Mouse (Mus musculus) ES-E14 (cell line): ENCODE results near the gene Prss42. TPM values are rescaled to one million over a fixed set of nuclear protein-coding genes. Genes with fewer than 3 reads are reported as not detected.
"Not testable (repeated sequence)": the region's sequence is repeated elsewhere in the genome, so short reads cannot be mapped to it uniquely, and the experiment has no call there.

Experiments used
- DNase-seq: peaks from one replicate; pipeline ENCODE4 v3.0.0-alpha.2; 2013; ENCODE audit warnings: low read depth, low spot score
- H3K27ac ChIP-seq: 2 replicates; pipeline ENCODE4 v1.5.1; 2012; ENCODE audit warnings: low read depth, mild to moderate bottlenecking, low read length, moderate library complexity, mixed read lengths; ENCODE audit not compliant: poor library complexity, insufficient read depth, severe bottlenecking
- H3K36me3 ChIP-seq: 2 replicates; pipeline ENCODE4 v1.6.1; 2012; ENCODE audit warnings: mild to moderate bottlenecking, low read length, moderate library complexity, mixed read lengths; ENCODE audit not compliant: control insufficient read depth, poor library complexity, insufficient read depth, severe bottlenecking
- H3K4me1 ChIP-seq, 2 experiments: fragments of 150-350 bp in 1 of 2; sonication (generic) in 1 of 2; 2 replicates each; pipeline ENCODE4 v1.6.1; 2012; ENCODE audit warnings: low read length in 2 of 2, mild to moderate bottlenecking in 1 of 2, mixed read lengths in 1 of 2; ENCODE audit not compliant: control insufficient read depth in 2 of 2, insufficient read depth in 2 of 2, poor library complexity in 1 of 2
- H3K4me3 ChIP-seq, 2 experiments: fragments of 150-350 bp in 1 of 2; sonication (generic) in 1 of 2; 2 replicates each; pipeline ENCODE4 v1.5.1; 2012; ENCODE audit warnings: low read length in 2 of 2, low read depth in 1 of 2, mild to moderate bottlenecking in 1 of 2, mixed read lengths in 1 of 2; ENCODE audit not compliant: insufficient read depth in 1 of 2, poor library complexity in 1 of 2, severe bottlenecking in 1 of 2
- H3K9ac ChIP-seq: 2 replicates; pipeline ENCODE4 v1.6.1; 2012; ENCODE audit warnings: low read depth, mild to moderate bottlenecking, low read length, mixed read lengths; ENCODE audit not compliant: poor library complexity, insufficient read depth, severe bottlenecking
- H3K9me3 ChIP-seq: fragments of 150-350 bp; sonication (generic); 2 replicates; pipeline ENCODE4 v1.6.1; 2012; ENCODE audit warnings: low read depth, mild to moderate bottlenecking, low read length; ENCODE audit not compliant: control insufficient read depth, insufficient read depth
- CHD2 ChIP-seq: IDR thresholded peaks from 2 replicates; pipeline ENCODE4 v1.6.1; 2014; ENCODE audit warnings: mild to moderate bottlenecking, low read depth, low read length, inconsistent platforms
- HCFC1 ChIP-seq: IDR thresholded peaks from 2 replicates; pipeline ENCODE4 v1.6.1; 2012; ENCODE audit warnings: low read length, inconsistent platforms, borderline replicate concordance; ENCODE audit not compliant: insufficient read depth
- MAFK ChIP-seq: IDR thresholded peaks from 2 replicates; pipeline ENCODE4 v1.6.1; 2014; ENCODE audit warnings: mild to moderate bottlenecking, low read depth, low read length, inconsistent platforms; ENCODE audit not compliant: insufficient read depth
- ZC3H11A ChIP-seq: IDR thresholded peaks from 2 replicates; pipeline ENCODE4 v1.6.1; 2012; ENCODE audit warnings: low read depth, mild to moderate bottlenecking, inconsistent platforms, low read length, borderline replicate concordance
- ZNF384 ChIP-seq: IDR thresholded peaks from 2 replicates; pipeline ENCODE4 v1.6.1; 2012; ENCODE audit warnings: low read depth, low read length, inconsistent platforms
- in situ Hi-C, 2 experiments: fragments of 600-800 bp; cut with MboI; formaldehyde crosslinking; loops; one replicate each; pipeline ENCODE4 v1.15.1; 2025; ENCODE audit warnings: low sequenced_read_pairs in 2 of 2, inconsistent platforms in 1 of 2; ENCODE audit not compliant: unreplicated experiment in 2 of 2
- total RNA-seq: library from RNA; depleted of rRNA; stranded (reverse); fragments of 300-350 nt; gene quantifications from 2 replicates; pipeline ENCODE4 v1.2.3, GENCODE M21; 2012

Prss42 gene
- total RNA-seq, 1 experiment, result 7.5 TPM

DNA sequence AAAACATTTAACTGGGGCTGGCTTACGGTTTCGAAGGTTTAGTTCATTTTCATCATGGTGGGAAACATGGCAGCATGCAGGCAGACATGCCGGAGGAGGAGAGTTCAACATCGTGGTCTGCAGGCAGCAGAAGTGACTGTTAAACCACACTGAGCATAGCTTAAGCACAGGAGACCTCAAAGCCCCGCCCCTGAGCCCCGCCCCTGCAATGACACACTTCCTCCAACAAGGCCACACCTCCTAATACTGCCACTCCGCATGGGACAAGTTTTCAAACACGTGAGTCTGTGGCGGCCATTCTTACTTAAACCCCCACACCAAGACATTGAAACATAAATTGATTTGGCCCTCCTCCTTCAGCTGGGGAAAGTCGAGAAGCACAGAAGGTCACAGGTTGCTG, 953 bp upstream of the Prss42 start:
- Histone ChIP-seq H3K4me1 (peaks cover 0 to 2% of the 10 kb centered on the region in 2 experiments; a peak in 1 of 4 replicates), H3K4me3 (peak overlapping the region; percentile 60), H3K9me3 (no peaks in the 10 kb centered on the region), H3K36me3 (peaks cover 3% of the 10 kb centered on the region; the same call in 1 of the 2 replicates), H3K9ac (peak overlapping the region; percentile 81), H3K27ac (no peak overlapping the region)
- DNase-seq, result peak; percentile 62
- in situ Hi-C loops, result no loop called here
- TF ChIP-seq ZNF384 (0 out of 2 replicates have a peak, but pooled peaks have one; percentile 4), ZC3H11A (no peak), HCFC1 (no peak), CHD2 (no peak), MAFK (no peak)

DNA sequence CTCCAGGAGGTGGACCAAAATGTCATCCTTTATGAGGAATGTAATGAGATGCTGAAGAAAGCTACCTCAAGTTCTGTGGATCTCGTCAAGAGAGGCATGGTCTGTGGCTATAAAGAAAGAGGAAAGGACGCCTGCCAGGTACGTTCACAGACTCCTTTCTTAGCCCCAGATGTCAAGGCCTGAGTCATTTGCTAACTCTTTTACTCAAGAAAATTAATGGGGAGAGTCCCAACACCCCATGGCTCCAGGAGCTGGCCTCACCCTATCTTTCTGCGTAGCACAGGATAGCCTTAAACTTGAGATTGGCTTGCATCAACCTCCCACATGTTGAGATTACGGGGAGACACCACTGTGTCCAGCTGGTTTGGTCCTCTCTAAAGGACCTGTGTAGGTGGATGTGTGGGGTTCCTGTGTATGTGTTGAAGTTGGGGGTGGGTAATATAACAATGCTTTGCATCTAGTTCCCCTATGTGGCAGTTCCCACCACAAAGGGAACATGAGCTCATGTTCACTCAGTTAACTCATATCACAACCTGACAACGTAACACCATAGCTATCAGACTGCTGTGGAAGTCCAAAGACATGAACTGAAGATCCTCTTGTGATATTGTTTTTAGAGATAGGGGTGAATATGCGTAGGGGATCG, 3.0 kb downstream of the Prss42 start:
- DNase-seq, result no peak
- TF ChIP-seq ZC3H11A (no peak), ZNF384 (no peak), CHD2 (no peak), HCFC1 (no peak), MAFK (no peak)
- in situ Hi-C loops, result no loop called here

GRCm38 (mm10) chr9:110803294-110803693, 5.3 kb downstream of the Prss42 start:
- Histone ChIP-seq H3K36me3 (0 out of 2 replicates have a peak, but pooled peaks cover 1% of the 10 kb centered on the region), H3K4me3 (no peak overlapping the region), H3K4me1 (no peaks in the 10 kb centered on the region), H3K27ac (no peak overlapping the region), H3K9ac (no peak overlapping the region), H3K9me3 (no peaks in the 10 kb centered on the region)
- TF ChIP-seq HCFC1 (no peak), ZC3H11A (no peak), CHD2 (no peak), MAFK (no peak), ZNF384 (no peak)
- in situ Hi-C loops, result no loop called here
- no peak for DNase-seq

More for the DNA sequence above, 3.0 kb downstream of the Prss42 start:
- Histone ChIP-seq H3K36me3 (0 out of 2 replicates have a peak, but pooled peaks cover 1% of the 10 kb centered on the region), H3K9ac (no peak overlapping the region), H3K9me3 (no peaks in the 10 kb centered on the region), H3K27ac (no peak overlapping the region), H3K4me1 (peaks cover 0 to 2% of the 10 kb centered on the region in 2 experiments; a peak in 1 of 4 replicates), H3K4me3 (no peak overlapping the region)

GRCm38 (mm10) chr9:110810051-110810450, 12.1 kb downstream of the Prss42 start:
- TF ChIP-seq HCFC1 (no peak), ZNF384 (no peak), MAFK (no peak), CHD2 (no peak), ZC3H11A (no peak)
- Histone ChIP-seq H3K9ac (no peak overlapping the region), H3K9me3 (no peaks in the 10 kb centered on the region), H3K4me3 (no peak overlapping the region), H3K4me1 (peaks cover 0 to 5% of the 10 kb centered on the region in 2 experiments; a peak in 2 of 4 replicates), H3K27ac (no peak overlapping the region), H3K36me3 (no peaks in the 10 kb centered on the region)
- no peak for DNase-seq
- in situ Hi-C loops, result no loop called here

DNA sequence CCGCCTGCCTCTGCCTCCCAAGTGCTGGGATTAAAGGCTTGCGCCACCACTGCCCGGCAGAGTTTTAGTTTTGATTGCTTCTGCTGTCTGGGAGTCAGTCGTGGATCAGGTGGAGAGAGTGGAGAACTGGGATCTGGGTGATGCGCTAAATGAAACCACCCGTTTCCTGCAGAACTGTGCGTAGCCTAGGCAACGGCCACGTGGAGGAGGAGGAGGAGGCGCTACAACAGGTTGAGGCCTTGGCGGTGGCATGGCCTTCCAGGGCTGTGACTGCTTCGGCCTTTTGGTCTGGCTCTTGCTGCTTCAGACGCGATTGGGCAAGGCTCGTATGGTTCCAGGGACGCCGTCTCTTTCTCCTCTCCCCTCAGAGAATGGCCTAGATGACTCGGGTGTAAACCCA, 15.8 kb downstream of the Prss42 start, which contains the start of gene Prss44:
Gene Prss44 (plus strand): TSS at position 206 of the 400 bp plus-strand sequence.
- H3K27ac ChIP-seq, result no peak within 1 kb of the TSS
- in situ Hi-C loops, result no loop called here
- H3K36me3 ChIP-seq, result no peaks in the 10 kb centered on the region
- 0 out of 2 replicates have a peak within 1 kb of the TSS, but pooled peaks have one; percentile 30 for H3K9ac ChIP-seq
- peaks cover 0 to 5% of the 10 kb centered on the region in 2 experiments; a peak in 2 of 4 replicates for H3K4me1 ChIP-seq
- peak within 1 kb of the TSS; percentile 42 to 54; a peak in 3 of 4 replicates for H3K4me3 ChIP-seq
- TF ChIP-seq HCFC1, result no peak
- no peak for TF ChIP-seq ZNF384
- TF ChIP-seq MAFK, result no peak
- no peak for TF ChIP-seq ZC3H11A
- no peak for TF ChIP-seq CHD2
- H3K9me3 ChIP-seq, result no peaks in the 10 kb centered on the region
- DNase-seq, result no peak

DNA sequence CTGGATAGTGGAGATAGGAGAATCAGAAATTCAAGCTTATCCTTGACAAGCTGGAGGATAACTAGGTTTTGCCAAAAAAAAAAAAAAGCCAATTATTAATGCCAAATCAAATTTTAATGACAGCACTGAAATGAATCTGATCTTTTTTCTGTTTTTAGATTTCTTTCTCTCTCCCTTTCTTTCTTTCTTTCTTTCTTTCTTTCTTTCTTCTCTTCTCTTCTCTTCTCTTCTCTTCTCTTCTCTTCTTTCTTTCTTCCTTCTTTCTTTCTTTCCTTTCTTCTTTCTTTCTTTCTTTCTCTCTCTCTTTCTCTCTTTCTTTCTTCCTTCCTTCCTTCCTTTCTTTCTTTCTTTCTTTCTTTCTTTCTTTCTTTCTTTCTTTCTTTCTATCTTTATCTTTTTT, 22.6 kb downstream of the Prss42 start:
- H3K27ac ChIP-seq, in situ Hi-C loops, H3K4me3 ChIP-seq, H3K9me3 ChIP-seq, H3K36me3 ChIP-seq, H3K4me1 ChIP-seq, DNase-seq, H3K9ac ChIP-seq: not testable (repeated sequence)
